Mouse (Mus musculus) neural tube, postnatal 0 days (tissue): ENCODE results near the gene Emx2. TPM values are rescaled to one million over a fixed set of nuclear protein-coding genes. Genes with fewer than 3 reads are reported as not detected.

Source experiments
- polyA plus RNA-seq: library from polyadenylated mRNA; unstranded; fragments of >200 nt; fragmentation: Nextera tagmentation; extraction: Ambion mirVana; gene quantifications from 2 replicates; pipeline ENCODE4 v1.2.1, GENCODE M21; 2015

Gene Emx2
- polyA plus RNA-seq: not detected in 2 replicates

GRCm38 (mm10) chr19:59457951-59458742 is at the start of gene Emx2:
Gene Emx2 (plus strand): TSS chr19:59458372.

Other genes starting within 250 kb of the Emx2 start
- gene Kcnk18, start 239.2 kb upstream of the Emx2 start, polyA plus RNA-seq: 0.28 TPM in 1 of 2 replicates, not detected in the other
- gene Slc18a2, start 197.5 kb upstream of the Emx2 start, polyA plus RNA-seq: 5.9 and 6.0 TPM in 2 replicates
- gene Rps12-ps3, start 136.1 kb upstream of the Emx2 start, polyA plus RNA-seq: 3.3 and 13.3 TPM in 2 replicates
- 13.6 and 14.5 TPM in 2 replicates for gene Pdzd8, start 112.6 kb upstream of the Emx2 start, polyA plus RNA-seq